Mouse (Mus musculus) myocyte (in vitro differentiated cells): ENCODE results near the gene Scml4. TPM values are rescaled to one million over a fixed set of nuclear protein-coding genes. Genes with fewer than 3 reads are reported as not detected.

ENCODE experiments used
- H3K27me3 ChIP-seq: one replicate; pipeline ENCODE4 v1.6.1; 2011; ENCODE audit not compliant: control insufficient read depth, insufficient read depth, insufficient read length
- H3K36me3 ChIP-seq: one replicate; pipeline ENCODE4 v1.6.1; 2011; ENCODE audit not compliant: control insufficient read depth, insufficient read depth
- H3K4me2 ChIP-seq: one replicate; pipeline ENCODE4 v1.6.1; 2011; ENCODE audit warnings: low read depth, control low read depth
- H3K4me3 ChIP-seq: one replicate; pipeline ENCODE4 v1.5.1; 2011; ENCODE audit warnings: mild to moderate bottlenecking, control low read depth, moderate library complexity
- H3K79me2 ChIP-seq: one replicate; pipeline ENCODE4 v1.6.1; 2011; ENCODE audit not compliant: control insufficient read depth, insufficient read depth
- H3ac ChIP-seq: one replicate; pipeline ENCODE4 v1.6.1; 2011; ENCODE audit not compliant: control insufficient read depth, insufficient read length
- CEBPB ChIP-seq: IDR thresholded peaks from 2 replicates; pipeline ENCODE4 v1.6.1; 2011; ENCODE audit warnings: mild to moderate bottlenecking, moderate library complexity; ENCODE audit not compliant: poor library complexity, insufficient read depth, severe bottlenecking
- E2F4 ChIP-seq: IDR thresholded peaks from one replicate; pipeline ENCODE4 v1.6.1; 2011; ENCODE audit warnings: mild to moderate bottlenecking, control low read depth, moderate library complexity; ENCODE audit not compliant: insufficient read depth
- MAX ChIP-seq: IDR thresholded peaks from one replicate; pipeline ENCODE4 v1.6.1; 2011; ENCODE audit warnings: low read depth, mild to moderate bottlenecking, control low read depth
- MYOD1 ChIP-seq, 3 experiments: IDR thresholded peaks; one replicate each; pipeline ENCODE4 v1.6.1; 2011; ENCODE audit warnings: control low read depth in 2 of 3, low read depth in 2 of 3, mild to moderate bottlenecking in 2 of 3, moderate library complexity in 1 of 3; ENCODE audit not compliant: insufficient read length in 2 of 3, control insufficient read depth in 1 of 3
- MYOG ChIP-seq, 3 experiments: IDR thresholded peaks; one replicate each; pipeline ENCODE4 v1.6.1; 2011; ENCODE audit warnings: control low read depth in 2 of 3, low read depth in 2 of 3, mild to moderate bottlenecking in 2 of 3; ENCODE audit not compliant: insufficient read length in 2 of 3, control insufficient read depth in 1 of 3, insufficient read depth in 1 of 3
- POLR2A ChIP-seq: IDR thresholded peaks from one replicate; pipeline ENCODE4 v1.6.1; 2011; ENCODE audit warnings: low read depth, mild to moderate bottlenecking, control low read depth, moderate library complexity; ENCODE audit not compliant: insufficient read length
- POLR2AphosphoS2 ChIP-seq: IDR thresholded peaks from one replicate; pipeline ENCODE4 v1.6.1; 2011; ENCODE audit warnings: low read depth, control low read depth; ENCODE audit not compliant: insufficient read length
- REST ChIP-seq: IDR thresholded peaks from one replicate; pipeline ENCODE4 v1.6.1; 2011; ENCODE audit warnings: mild to moderate bottlenecking, control low read depth, moderate library complexity; ENCODE audit not compliant: insufficient read depth, insufficient read length
- SRF ChIP-seq: IDR thresholded peaks from one replicate; pipeline ENCODE4 v1.6.1; 2011; ENCODE audit warnings: low read depth; ENCODE audit not compliant: control insufficient read depth, insufficient read length
- TCF12 ChIP-seq: IDR thresholded peaks from one replicate; pipeline ENCODE4 v1.6.1; 2011; ENCODE audit warnings: mild to moderate bottlenecking, control low read depth; ENCODE audit not compliant: poor library complexity, insufficient read depth, severe bottlenecking
- TCF3 ChIP-seq: IDR thresholded peaks from one replicate; pipeline ENCODE4 v1.6.1; 2011; ENCODE audit warnings: low read depth, control low read depth; ENCODE audit not compliant: insufficient read length
- USF1 ChIP-seq: IDR thresholded peaks from one replicate; pipeline ENCODE4 v1.6.1; 2011; ENCODE audit warnings: low read depth, mild to moderate bottlenecking, control low read depth, moderate library complexity
- polyA plus RNA-seq: library from polyadenylated mRNA; unstranded; fragments of >200 nt; fragmentation: generic; extraction: Trizol; gene quantifications from one replicate; pipeline ENCODE4 v1.2.1, GENCODE M21; 2012; ENCODE audit warnings: missing spikeins

Scml4 gene
- polyA plus RNA-seq = 5.7 TPM

DNA sequence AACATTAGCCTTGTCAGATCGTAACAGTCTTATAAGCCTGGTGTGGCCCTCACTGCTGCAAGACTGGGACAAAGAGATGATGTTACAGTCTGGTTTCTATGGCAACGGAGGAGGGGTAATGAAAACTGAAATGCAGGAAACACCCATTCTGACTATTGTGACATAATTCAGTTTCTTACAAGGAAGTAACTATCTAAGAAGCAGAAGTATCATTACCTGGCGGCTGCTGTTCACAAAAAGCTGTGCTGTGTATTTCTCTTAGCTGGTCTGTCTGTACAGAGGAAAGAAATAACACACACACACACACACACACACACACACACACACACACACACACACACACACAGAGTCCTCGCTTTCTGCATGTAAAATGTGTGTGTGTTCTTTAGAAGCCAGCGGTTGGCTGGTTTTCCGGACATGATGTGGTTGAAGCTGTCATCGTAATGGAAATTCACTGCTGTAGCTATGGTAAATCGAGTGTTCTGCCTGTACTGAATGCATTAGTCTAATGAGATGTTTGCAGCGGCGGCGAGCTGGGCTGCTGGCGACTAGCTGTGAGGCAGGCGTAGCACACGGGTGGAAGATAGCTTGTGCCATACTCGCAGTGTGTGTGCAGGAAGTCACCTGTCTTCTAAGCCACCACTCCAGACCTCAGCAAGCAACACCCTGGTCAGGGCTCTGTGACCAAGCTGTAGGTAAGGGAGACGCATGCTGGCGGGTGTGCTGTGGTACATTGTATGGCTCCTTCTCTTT is at the start of gene Scml4:
TSS of gene Scml4 (plus strand) at position 212 of the 753 bp plus-strand sequence.
- Histone ChIP-seq H3K79me2 (no peaks in the 10 kb centered on the region), H3K4me3 (no peak within 1 kb of the TSS), H3K36me3 (no peaks in the 10 kb centered on the region), H3K27me3 (no peaks in the 10 kb centered on the region), H3ac (no peak within 1 kb of the TSS), H3K4me2 (peak within 1 kb of the TSS; percentile 38)
- TF ChIP-seq TCF3 (no peak), MYOD1 (IDR thresholded peaks at IDR 0.05; ENCODE audit: control insufficient read depth in 1 of 3, insufficient read length in 2 of 3, low read depth in 2 of 3) (no peak), SRF (no peak), CEBPB (no peak), TCF12 (no peak), POLR2A (no peak)

GRCm38 (mm10) chr10:42825923-42826322 is 34.2 kb upstream of the Scml4 start:
- Histone ChIP-seq H3K27me3 (no peaks in the 10 kb centered on the region), H3ac (no peak overlapping the region), H3K4me2 (no peak overlapping the region), H3K79me2 (no peaks in the 10 kb centered on the region), H3K36me3 (peaks cover 68% of the 10 kb centered on the region), H3K4me3 (no peak overlapping the region)
- TF ChIP-seq REST (no peak), CEBPB (no peak)

- TF ChIP-seq REST (no peak), TCF12 (no peak), MYOG (IDR thresholded peaks at IDR 0.05; ENCODE audit: control insufficient read depth in 1 of 3, insufficient read depth in 1 of 3, insufficient read length in 2 of 3, low read depth in 2 of 3) (no peak), USF1 (no peak), CEBPB (no peak), TCF3 (no peak), SRF (no peak), E2F4 (no peak), POLR2A (no peak), MYOD1 (IDR thresholded peaks at IDR 0.05; ENCODE audit: control insufficient read depth in 1 of 3, insufficient read length in 2 of 3, low read depth in 2 of 3) (no peak), MAX (no peak), POLR2AphosphoS2 (no peak)
- Histone ChIP-seq H3ac (no peak overlapping the region), H3K4me2 (no peak overlapping the region), H3K79me2 (no peaks in the 10 kb centered on the region), H3K4me3 (no peak overlapping the region), H3K27me3 (no peaks in the 10 kb centered on the region), H3K36me3 (peaks cover 66% of the 10 kb centered on the region)
Observed at GRCm38 (mm10) chr10:42827155-42827554, 33.0 kb upstream of the Scml4 start.

DNA sequence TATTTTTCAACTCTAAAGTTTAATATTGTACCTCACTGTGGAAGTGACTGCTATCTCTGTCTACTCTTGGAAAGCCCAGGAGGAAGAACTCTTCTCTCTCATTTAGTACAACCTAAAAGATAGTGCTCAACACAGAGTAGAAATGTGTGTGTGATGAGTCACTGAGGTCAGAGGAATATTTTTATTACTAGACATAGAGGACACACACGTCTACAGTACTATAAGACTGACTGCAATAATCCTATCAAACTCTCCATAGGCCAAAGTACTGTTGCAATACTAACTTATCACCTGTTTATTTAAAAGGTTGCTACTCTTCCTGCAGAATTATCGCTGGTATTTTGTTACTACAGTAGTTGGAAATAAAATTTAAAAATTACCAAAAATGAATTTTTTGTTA is 30.2 kb upstream of the Scml4 start:
- no peaks in the 10 kb centered on the region for H3K79me2 ChIP-seq
- no peak overlapping the region for H3K4me3 ChIP-seq
- no peak overlapping the region for H3K4me2 ChIP-seq
- H3K27me3 ChIP-seq = no peaks in the 10 kb centered on the region
- H3K36me3 ChIP-seq = peaks cover 54% of the 10 kb centered on the region
- H3ac ChIP-seq = no peak overlapping the region
- TF ChIP-seq REST = no peak
- no peak for TF ChIP-seq POLR2A
- TF ChIP-seq POLR2AphosphoS2 = no peak
- no peak for TF ChIP-seq USF1
- TF ChIP-seq CEBPB = no peak
- TF ChIP-seq SRF = no peak
- TF ChIP-seq TCF3 = no peak
- TF ChIP-seq E2F4 = no peak
- TF ChIP-seq MYOD1 (IDR thresholded peaks at IDR 0.05; ENCODE audit: control insufficient read depth in 1 of 3, insufficient read length in 2 of 3, low read depth in 2 of 3) = no peak
- TF ChIP-seq MYOG (IDR thresholded peaks at IDR 0.05; ENCODE audit: control insufficient read depth in 1 of 3, insufficient read depth in 1 of 3, insufficient read length in 2 of 3, low read depth in 2 of 3) = no peak
- TF ChIP-seq MAX = no peak
- TF ChIP-seq TCF12 = no peak

- H3K27me3 ChIP-seq = no peaks in the 10 kb centered on the region
- no peak overlapping the region for H3ac ChIP-seq
- H3K4me3 ChIP-seq = no peak overlapping the region
- TF ChIP-seq MYOD1 (IDR thresholded peaks at IDR 0.05; ENCODE audit: control insufficient read depth in 1 of 3, insufficient read length in 2 of 3, low read depth in 2 of 3) (no peak), CEBPB (no peak), MAX (no peak), TCF3 (no peak), SRF (no peak), POLR2A (no peak), POLR2AphosphoS2 (no peak), REST (no peak), TCF12 (no peak), USF1 (no peak), MYOG (IDR thresholded peaks at IDR 0.05; ENCODE audit: control insufficient read depth in 1 of 3, insufficient read depth in 1 of 3, insufficient read length in 2 of 3, low read depth in 2 of 3) (no peak), E2F4 (no peak)
- H3K79me2 ChIP-seq = no peaks in the 10 kb centered on the region
- H3K36me3 ChIP-seq = peaks cover 50% of the 10 kb centered on the region
- no peak overlapping the region for H3K4me2 ChIP-seq
Observed at GRCm38 (mm10) chr10:42830409-42830808, 29.8 kb upstream of the Scml4 start.
